Mouse (Mus musculus) thymus, postnatal 14 days (tissue): ENCODE results near the gene Tlk2.
"Not testable (repeated sequence)": the region's sequence is repeated elsewhere in the genome, so short reads cannot be mapped to it uniquely, and the experiment has no call there.

Experiments used
- DNase-seq: peaks from one replicate; pipeline ENCODE4 v3.0.0; 2021

Tlk2 gene

DNA sequence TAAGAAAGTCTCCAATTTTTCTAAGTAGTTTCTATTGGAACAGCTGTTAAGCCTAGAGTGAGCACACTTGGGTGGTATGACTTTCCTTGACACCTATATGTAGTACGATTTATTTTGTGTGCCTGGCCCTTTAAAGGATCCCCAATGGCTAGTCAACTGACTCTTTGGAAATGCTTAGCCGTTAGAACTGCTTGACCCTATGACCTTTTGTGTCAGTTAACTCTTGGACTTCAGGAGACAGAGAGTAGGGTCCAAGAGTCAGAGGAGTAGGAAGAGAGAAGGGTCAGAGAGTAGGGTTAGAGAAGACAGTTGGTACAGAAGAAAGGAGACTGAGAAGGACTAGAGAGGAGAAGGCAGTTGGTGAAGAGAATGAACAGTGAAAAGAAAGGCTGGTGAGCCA, at the start of gene Tlk2:
Gene Tlk2, plus strand, starts transcription at position 292 of the 400 bp plus-strand sequence.
- DNase-seq = no peak

GRCm38 (mm10) chr11:105135692-105136091, 42.9 kb upstream of the Tlk2 start:
- no peak for DNase-seq

- DNase-seq = not testable (repeated sequence)
Measured at GRCm38 (mm10) chr11:105137255-105137654, 41.4 kb upstream of the Tlk2 start.

GRCm38 (mm10) chr11:105140512-105140911, 38.1 kb upstream of the Tlk2 start:
- DNase-seq = not testable (repeated sequence)

DNA sequence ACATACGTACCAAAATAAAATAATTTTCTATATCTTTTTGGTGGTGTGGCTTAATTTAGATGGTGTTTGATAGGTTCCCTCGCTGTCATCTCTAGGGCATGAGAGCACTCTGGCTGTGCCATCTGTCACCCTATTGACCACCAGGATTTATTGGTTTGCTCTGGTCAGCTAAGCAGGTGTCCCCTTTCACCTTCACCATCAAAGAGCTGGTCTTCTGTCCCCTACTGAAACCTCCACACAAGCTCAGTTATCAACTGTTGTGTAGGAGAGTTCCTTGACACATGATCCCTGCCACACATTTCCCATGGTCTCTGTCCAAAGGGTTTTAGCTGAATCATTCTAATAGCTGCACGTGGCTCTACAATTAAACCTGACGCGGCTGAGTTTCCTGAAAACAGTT, 37.5 kb upstream of the Tlk2 start:
- DNase-seq = no peak

DNA sequence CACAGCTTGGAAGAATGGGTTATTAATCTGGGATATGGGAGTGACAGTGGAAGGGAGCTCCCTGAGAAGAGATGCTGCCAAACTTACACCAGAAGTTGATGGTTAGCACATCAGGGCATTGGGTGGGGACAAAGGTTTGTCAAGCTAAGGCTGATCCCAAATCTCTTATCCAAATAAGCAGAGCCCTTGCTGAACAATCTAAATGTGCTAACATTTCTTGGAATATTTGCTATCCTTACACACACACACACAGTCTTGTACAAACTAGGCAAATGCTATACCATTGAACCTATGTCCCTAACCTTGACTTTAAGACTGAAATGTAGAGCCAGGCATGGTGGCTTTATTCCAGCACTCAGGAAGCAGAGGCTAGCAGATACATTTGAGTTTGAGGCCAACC, 35.0 kb upstream of the Tlk2 start:
- DNase-seq = no peak

- DNase-seq = no peak
Measured at GRCm38 (mm10) chr11:105144084-105144483, 34.5 kb upstream of the Tlk2 start.

DNA sequence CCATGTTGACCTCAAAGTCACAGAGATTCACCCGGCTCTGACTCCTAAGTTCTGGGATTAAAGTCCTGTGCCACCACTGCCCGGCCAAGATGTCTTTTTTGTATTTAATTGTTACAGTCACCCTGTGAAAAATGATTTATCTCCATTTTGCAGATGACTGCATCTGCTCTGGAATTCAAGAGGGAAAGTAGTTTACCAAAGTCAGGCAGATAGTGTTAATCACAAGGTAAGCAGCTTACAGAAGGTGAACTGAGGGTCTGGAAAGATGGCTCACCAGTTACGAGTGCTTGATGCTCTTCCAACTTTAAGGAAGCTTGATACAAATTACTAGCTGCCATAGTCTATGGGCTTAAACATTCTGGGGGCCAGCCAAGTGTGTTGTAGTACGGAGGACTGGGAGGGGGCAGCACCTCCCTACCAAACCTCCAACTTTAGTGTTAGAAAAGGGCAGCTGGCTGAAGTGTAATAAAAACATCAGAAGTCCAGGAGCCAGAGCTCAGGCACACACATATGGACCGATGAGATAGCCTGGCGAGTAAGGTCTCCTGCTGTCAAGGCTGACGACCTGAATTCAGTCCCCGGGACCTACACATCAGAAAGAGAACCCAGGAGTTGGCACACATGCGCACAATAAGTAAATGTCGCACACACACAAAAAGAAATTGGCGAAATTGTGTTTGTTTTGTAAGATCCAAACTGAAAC, 33.9 kb upstream of the Tlk2 start:
- DNase-seq = no peak

DNA sequence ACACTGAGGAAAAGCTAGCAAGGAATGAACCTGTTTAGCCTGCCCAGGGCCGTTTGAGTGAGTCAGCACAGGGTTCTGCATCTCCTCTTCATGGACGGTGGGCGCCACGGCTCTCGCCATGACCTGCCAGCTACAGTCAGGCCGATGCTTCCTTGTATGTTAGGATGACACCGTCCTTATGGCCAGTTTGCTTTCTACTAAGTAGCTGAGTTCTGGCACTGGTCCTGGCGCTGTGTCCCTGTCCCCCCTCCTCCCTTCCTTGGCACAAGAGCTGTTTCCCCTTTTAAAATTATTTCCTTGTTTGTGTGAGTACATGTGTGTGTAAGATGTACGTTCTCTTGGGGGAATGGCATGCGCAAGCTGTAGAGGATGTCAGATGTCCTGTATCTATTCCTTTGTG, 33.4 kb upstream of the Tlk2 start:
- DNase-seq = no peak

DNA sequence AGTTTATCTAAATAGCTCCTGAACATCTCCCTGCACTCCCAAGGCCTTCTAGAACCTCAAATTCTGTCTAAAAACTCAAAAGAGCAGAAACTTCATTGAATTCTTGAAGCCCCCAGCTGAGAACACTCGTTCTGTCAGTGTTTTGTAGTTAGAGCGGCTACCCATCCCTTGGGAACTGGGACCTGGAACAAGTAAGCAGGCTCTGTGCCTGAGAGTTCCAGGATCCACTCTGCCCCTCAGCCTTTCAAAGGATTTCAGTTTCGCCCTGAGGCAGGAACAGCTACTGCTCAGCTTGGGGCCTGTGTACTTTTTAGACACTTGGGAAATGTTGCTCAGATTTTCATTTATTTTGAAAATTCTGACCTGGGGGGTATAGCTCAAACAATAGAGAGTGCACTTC, 32.0 kb upstream of the Tlk2 start, which contains the start of gene Gm10842:
Gene Gm10842, plus strand, starts transcription at position 301 of the 400 bp plus-strand sequence.
- DNase-seq = no peak

DNA sequence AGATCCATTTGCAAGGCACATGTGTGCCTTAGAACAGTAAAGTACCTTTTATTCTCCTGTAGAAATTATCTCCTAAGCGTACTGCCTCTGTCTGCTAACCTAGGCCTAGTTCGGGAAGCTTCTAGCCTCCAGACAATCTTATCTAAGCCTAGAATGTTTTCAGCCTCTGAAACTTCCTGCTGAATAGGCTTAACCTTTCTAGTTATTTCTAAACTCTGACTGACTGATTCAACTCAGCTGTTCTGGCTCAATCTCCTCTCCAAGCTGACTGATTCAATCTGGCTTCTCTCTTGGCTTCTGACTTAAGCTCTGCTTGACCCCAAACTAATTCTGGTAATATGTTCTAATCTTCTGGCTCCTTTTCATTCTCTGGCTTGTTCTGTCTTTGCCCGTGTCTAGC, 29.3 kb upstream of the Tlk2 start:
- DNase-seq = no peak

DNA sequence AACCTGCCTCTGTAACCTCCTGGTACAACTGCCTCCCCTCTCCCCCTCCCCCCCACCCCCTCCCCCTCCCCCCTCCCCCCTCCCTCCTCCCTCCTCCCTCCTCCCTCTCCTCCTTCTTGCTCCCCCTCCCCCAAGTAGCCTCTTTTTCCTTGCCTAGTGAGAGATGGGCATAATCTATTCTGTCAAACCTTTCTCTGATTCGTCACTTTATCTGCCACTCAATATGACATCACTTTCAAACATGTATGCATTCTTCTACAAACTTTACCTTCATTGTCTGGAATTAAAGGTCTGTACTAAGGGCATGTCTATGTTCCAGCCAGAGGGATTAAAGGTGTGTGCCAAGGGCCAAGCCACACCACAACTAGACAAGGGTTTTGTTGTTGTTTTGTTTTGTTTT, 28.8 kb upstream of the Tlk2 start:
- DNase-seq = peak; percentile 21

DNA sequence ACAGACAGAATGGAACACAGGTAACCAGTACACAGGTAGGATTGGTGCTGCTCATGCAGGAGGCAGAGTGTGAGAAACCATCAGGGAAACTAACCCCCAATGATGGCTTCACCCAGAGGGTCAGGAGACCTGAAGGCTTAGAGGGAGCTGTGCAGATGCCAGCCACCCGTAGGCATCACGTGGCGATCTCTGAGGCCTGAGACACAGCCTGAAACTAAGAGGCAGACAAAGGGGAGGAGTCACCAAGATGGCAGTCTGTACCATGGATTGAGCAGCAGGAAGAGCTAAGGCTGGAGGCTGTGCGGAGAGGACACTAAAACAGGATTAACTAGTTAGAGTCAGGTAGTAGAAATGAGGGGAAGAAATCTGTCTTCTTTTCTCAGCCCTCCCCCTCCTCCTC, 27.9 kb upstream of the Tlk2 start:
- peak; percentile 18 for DNase-seq

DNA sequence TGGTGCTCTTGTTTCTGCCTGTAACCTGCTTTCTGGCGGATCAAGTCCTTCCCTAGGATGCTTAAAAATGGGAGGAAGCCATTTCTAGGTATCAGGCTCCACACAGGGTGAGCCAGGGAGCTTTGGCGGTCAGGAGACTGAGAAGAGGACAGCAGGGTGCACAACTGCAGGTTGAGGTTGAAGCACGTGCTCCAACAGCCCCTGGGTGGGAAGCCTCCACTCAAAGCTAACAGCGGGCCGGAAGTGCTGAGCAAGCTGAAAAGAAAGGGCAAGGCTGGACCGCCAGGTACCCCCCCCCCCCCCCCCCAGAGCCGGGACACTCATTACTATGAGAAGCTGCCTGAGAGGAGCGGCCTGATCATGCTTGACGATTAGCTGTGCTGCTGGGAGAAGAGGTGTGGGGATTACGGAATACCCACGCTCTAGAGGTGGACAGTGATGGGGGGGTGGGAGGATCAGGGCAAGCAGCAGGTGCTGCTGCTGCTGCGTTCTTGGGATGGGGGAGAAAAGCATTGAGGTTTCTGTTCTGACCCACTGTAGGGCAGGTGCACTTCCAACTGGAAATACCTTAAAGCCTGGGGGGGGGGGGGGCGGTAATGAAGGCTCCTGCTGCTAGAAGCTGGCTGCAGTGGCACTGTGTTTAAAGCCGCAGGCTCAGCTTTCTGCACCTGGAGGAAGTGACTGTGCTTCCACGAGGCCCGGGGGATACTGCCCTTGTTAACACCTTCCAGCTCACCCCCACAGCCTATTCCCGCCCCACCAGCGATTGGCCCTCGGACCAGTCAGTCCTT, 27.2 kb upstream of the Tlk2 start:
- peak; percentile 67 for DNase-seq

DNA sequence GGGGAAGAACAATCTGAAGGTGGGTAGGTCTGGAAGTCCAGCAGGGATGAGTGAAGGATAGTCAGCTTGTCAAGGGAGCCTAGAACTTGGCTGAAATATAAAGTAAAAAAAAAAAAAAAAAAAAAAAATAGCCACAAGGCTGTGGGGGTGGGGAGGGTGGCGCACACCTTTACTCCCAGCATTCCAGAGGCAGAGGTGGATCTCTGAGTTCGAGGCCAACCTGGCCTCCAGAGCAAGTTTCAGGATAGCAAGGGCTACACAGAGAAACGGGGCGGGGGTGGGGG, 26.6 kb upstream of the Tlk2 start:
- DNase-seq = no peak

DNA sequence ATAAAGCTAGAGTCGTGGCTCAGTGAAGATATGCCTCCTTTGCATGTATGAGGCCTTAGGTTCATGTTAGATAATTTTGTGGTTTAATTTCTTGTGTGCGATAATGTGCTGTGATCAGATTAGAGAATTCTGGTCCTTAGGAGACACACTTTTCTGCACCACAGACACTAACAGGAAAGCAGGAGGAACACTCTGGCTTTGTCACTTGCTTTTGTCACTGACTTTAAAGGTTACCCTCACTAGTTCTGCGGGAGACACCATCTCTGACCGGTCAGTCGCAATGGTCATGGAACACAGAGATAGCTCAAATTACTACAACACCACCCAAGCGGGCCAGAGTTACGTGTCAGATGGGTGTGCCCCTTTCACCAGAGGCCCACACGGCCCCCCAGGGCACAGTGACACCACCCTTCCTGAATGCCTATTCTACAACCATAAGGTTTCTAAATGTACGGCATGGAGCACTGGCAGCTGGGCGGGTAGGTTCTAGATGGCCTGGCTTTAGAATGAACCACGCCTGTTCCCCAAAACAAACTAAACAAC, 26.2 kb upstream of the Tlk2 start:
- no peak for DNase-seq

- no peak for DNase-seq
Measured at GRCm38 (mm10) chr11:105153068-105153833, 25.4 kb upstream of the Tlk2 start.

DNA sequence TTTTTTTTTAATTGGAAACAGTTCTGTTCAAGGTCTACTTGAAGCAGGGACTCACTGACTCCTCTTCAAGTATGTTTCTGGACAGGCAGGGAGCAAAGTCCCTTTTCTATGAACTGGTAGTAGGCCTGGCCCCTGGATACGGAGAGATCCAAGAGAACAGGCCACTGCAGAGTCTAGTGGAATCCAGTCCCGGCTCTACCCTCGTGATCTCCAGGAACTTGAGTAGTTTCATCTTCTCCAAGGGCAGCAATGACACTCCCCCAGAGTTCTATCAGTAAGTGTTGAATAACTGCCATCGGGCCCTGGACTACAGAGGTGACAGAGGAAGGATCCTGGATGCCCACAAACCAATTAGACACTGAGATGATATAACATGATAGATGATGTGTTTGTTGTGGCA, 22.7 kb upstream of the Tlk2 start:
- DNase-seq = no peak

DNA sequence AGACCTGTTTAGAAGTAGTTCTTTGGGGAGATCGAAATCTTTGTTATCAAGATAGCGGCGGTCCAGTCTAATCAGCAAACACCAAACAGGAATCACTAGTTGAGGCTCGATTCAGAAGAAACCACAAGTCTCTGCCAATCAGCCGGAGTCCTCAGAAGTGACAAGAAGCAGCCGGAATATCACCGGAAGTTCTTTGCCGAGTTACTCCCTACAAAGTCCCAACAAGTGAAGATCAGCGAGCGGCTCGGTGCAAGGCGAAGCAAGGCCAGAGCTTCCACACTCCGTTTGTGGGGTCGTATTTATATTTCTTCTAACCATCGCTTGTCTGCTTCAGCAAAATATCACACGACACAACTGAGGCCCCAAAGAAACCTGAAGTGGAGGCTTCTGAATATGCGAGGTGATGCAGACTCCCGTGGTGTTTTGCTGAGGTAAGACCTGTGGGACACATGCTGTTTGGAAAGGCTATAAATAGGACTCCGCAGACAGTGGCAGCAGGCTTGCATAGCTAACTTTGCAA, 21.8 kb upstream of the Tlk2 start:
- no peak for DNase-seq

DNA sequence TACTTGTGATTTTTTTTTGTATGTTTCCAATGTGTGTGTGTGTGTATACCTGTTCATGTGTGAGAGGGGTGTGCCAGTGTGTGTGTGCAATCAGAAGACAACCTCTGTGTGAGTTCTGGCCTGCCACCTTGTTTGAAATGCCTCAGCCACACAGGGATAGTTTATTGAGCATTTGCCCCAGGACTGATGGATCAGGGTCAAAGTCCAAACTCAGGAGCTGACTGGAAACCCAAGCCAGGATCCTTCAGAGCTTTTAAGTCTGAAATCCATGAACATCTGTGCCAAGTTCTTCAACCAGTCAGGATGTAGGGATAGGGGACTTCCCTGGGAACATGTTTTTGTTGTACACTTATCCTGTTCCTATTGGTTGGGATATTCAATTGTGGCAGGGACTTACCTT, 20.6 kb upstream of the Tlk2 start:
- no peak for DNase-seq

- no peak for DNase-seq
Measured at GRCm38 (mm10) chr11:105159673-105160360, 18.8 kb upstream of the Tlk2 start.

GRCm38 (mm10) chr11:105161411-105161810, 17.2 kb upstream of the Tlk2 start:
- DNase-seq = no peak
